ENCODE assay signal across 8 mouse cellular contexts in genomic region chr7:112680498-112681251, GRCm38 (mm10). TPM values are rescaled to one million over a fixed set of nuclear protein-coding genes. Genes with fewer than 3 reads are reported as not detected.
A peak's percentile ranks its signal among the peaks of the same experiment; 100 is the strongest.
DNase-seq lines count a peak whose midpoint lies in the region; ATAC-seq and TF ChIP-seq lines count a peak whose summit lies in the region.

No protein-coding gene starts in this region.

- H3K9me3 ChIP-seq in embryonic facial prominence, embryonic 11.5 days (replicated peaks; ENCODE audit: control insufficient read depth, low read length): no peaks in the 10 kb centered on the region
- no peaks in the 10 kb centered on the region for H3K9me3 ChIP-seq in heart, embryonic 15.5 days (replicated peaks)
- no peaks in the 10 kb centered on the region for H3K9me3 ChIP-seq in kidney, postnatal 0 days (replicated peaks; ENCODE audit: low read length)
- H3K9me3 ChIP-seq in lung, embryonic 14.5 days (ENCODE audit: low read depth, low read length): no peaks in the 10 kb centered on the region

- peak; percentile 43 to 54 for DNase-seq in urinary bladder, adult 18-20 months (ENCODE audit: low spot score in 2 of 2)
- no peak for DNase-seq in urinary bladder, postnatal 10 days (ENCODE audit: low spot score)
- peak; percentile 69 for DNase-seq in embryonic facial prominence, embryonic 11.5 days (ENCODE audit: low spot score)
- DNase-seq in kidney, postnatal 0 days (ENCODE audit: low spot score): peak; percentile 75
- peak; percentile 76 for DNase-seq in lung, embryonic 14.5 days
- peak; percentile 62 for DNase-seq in retina, postnatal 1 day

- no peaks in the 10 kb centered on the region for H3K27me3 ChIP-seq in embryonic facial prominence, embryonic 11.5 days (ENCODE audit: control insufficient read depth, insufficient read depth, low read length)
- H3K27me3 ChIP-seq in heart, embryonic 15.5 days: no peaks in the 10 kb centered on the region
- no peaks in the 10 kb centered on the region for H3K27me3 ChIP-seq in kidney, postnatal 0 days (ENCODE audit: insufficient read depth, low read length)
- no peaks in the 10 kb centered on the region for H3K27me3 ChIP-seq in lung, embryonic 14.5 days (ENCODE audit: insufficient read depth, low read length)

- H3K4me2 ChIP-seq in embryonic facial prominence, embryonic 11.5 days (ENCODE audit: low read depth, low read length): peak overlapping the region; percentile 85
- peak overlapping the region; percentile 81 for H3K4me2 ChIP-seq in heart, embryonic 15.5 days
- peak overlapping the region; percentile 94 for H3K4me2 ChIP-seq in kidney, postnatal 0 days (ENCODE audit: low read length)
- peak overlapping the region; percentile 87 for H3K4me2 ChIP-seq in lung, embryonic 14.5 days

- peak overlapping the region; percentile 59 for H3K9ac ChIP-seq in embryonic facial prominence, embryonic 11.5 days (replicated peaks; ENCODE audit: low read length)
- peak overlapping the region; percentile 88 for H3K9ac ChIP-seq in heart, embryonic 15.5 days
- peak overlapping the region; percentile 95 for H3K9ac ChIP-seq in kidney, postnatal 0 days (ENCODE audit: low read depth, low read length)
- peak overlapping the region; percentile 99 for H3K9ac ChIP-seq in lung, embryonic 14.5 days

- H3K4me1 ChIP-seq in embryonic facial prominence, embryonic 11.5 days (ENCODE audit: control insufficient read depth, insufficient read depth, low read length): peaks cover 11% of the 10 kb centered on the region
- H3K4me1 ChIP-seq in heart, embryonic 15.5 days (replicated peaks): peaks cover 44% of the 10 kb centered on the region
- H3K4me1 ChIP-seq in kidney, postnatal 0 days (replicated peaks; ENCODE audit: insufficient read depth, low read length): peaks cover 19% of the 10 kb centered on the region
- H3K4me1 ChIP-seq in lung, embryonic 14.5 days (ENCODE audit: insufficient read depth): peaks cover 26% of the 10 kb centered on the region

- TF ChIP-seq CTCF in kidney, postnatal 0 days (IDR thresholded peaks at IDR 0.05; ENCODE audit: low read depth): no peak
- no peak for TF ChIP-seq CTCF in lung, embryonic 14.5 days (IDR thresholded peaks at IDR 0.05; ENCODE audit: low read depth)

- H3K36me3 ChIP-seq in embryonic facial prominence, embryonic 11.5 days (replicated peaks; ENCODE audit: control insufficient read depth, insufficient read depth, low read depth, low read length): no peaks in the 10 kb centered on the region
- H3K36me3 ChIP-seq in heart, embryonic 15.5 days: no peaks in the 10 kb centered on the region
- no peaks in the 10 kb centered on the region for H3K36me3 ChIP-seq in kidney, postnatal 0 days (ENCODE audit: insufficient read depth, low read length)
- H3K36me3 ChIP-seq in lung, embryonic 14.5 days (ENCODE audit: insufficient read depth): no peaks in the 10 kb centered on the region

- H3K4me3 ChIP-seq in embryonic facial prominence, embryonic 11.5 days (ENCODE audit: low read depth, low read length): peak overlapping the region; percentile 96
- H3K4me3 ChIP-seq in heart, embryonic 15.5 days: peak overlapping the region; percentile 86
- peak overlapping the region; percentile 76 for H3K4me3 ChIP-seq in kidney, postnatal 0 days (replicated peaks; ENCODE audit: low read depth, low read length)
- H3K4me3 ChIP-seq in lung, embryonic 14.5 days (ENCODE audit: low read depth, low read length): peak overlapping the region; percentile 79

- WGBS in embryonic facial prominence, embryonic 11.5 days: under 1% methylated on average over 22 of the region's 22 CpGs
- 0% methylated on average over 22 of the region's 22 CpGs for WGBS in heart, embryonic 15.5 days
- WGBS in kidney, postnatal 0 days: under 1% methylated on average over 22 of the region's 22 CpGs
- WGBS in lung, embryonic 14.5 days: under 1% methylated on average over 22 of the region's 22 CpGs

- 0 out of 2 replicates have a peak overlapping the region, but pooled peaks have one; percentile 11 for H3K27ac ChIP-seq in embryonic facial prominence, embryonic 11.5 days (replicated peaks; ENCODE audit: low read depth, low read length)
- H3K27ac ChIP-seq in heart, embryonic 15.5 days: peak overlapping the region; percentile 99
- H3K27ac ChIP-seq in kidney, postnatal 0 days: peak overlapping the region; percentile 98
- H3K27ac ChIP-seq in lung, embryonic 14.5 days (ENCODE audit: low read depth): peak overlapping the region; percentile 99

- peak; percentile 37; the same call in 1 of the 2 replicates for ATAC-seq in embryonic facial prominence, embryonic 11.5 days (replicated peaks; ENCODE audit: insufficient number of reproducible peaks, low FRiP score, low TSS enrichment, low read depth)
- no peak for ATAC-seq in heart, embryonic 15.5 days (replicated peaks; ENCODE audit: insufficient number of reproducible peaks, insufficient read depth, low FRiP score, low read depth)
- ATAC-seq in kidney, postnatal 0 days (replicated peaks; ENCODE audit: low FRiP score, low read depth): no peak
- no peak for ATAC-seq in lung, embryonic 14.5 days (ENCODE audit: insufficient read depth)
- ATAC-seq in CD4-positive, CD25-positive, alpha-beta regulatory T cell, adult 4 months: no peak

RNA-seq across cellular contexts. Expression of gene Tead1, which starts 1.6 kb away (rescaled TPM):
- polyA plus RNA-seq in embryonic facial prominence, embryonic 11.5 days (2014; fragmentation: Nextera tagmentation; extraction: Ambion mirVana): 14.4 and 16.7 TPM in 2 replicates
- 27.5 and 32.3 TPM in 2 replicates for polyA plus RNA-seq in heart, embryonic 15.5 days (2015; fragmentation: Nextera tagmentation; extraction: Ambion mirVana)
- polyA plus RNA-seq in kidney, postnatal 0 days (2015; fragmentation: Nextera tagmentation; extraction: Ambion mirVana): 14.9 and 17.1 TPM in 2 replicates
- polyA plus RNA-seq in lung, embryonic 14.5 days (2014; fragmentation: Nextera tagmentation; extraction: Ambion mirVana): 26.5 and 27.6 TPM in 2 replicates
- under 1 TPM; 0.03 to 0.61 TPM for polyA plus RNA-seq in CD4-positive, CD25-positive, alpha-beta regulatory T cell, adult 4 months (2017; shearing (Covaris generic))

Comparison
In these comparisons a context has a peak if more than half of its experiments do, and no peak if none do; other contexts are left out.
1. H3K27ac ChIP-seq: peak in every context shown above with its lines; median percentile 99 in heart, embryonic 15.5 days; 99 in lung, embryonic 14.5 days; 98 in kidney, postnatal 0 days; 11 in embryonic facial prominence, embryonic 11.5 days.